Mouse (Mus musculus) erythroblast, embryonic 14.5 days (primary cell): Measurements from ENCODE around the gene Muc13.

Experiments
- GATA1 ChIP-seq: IDR thresholded peaks from 2 replicates; pipeline ENCODE4 v1.6.1; 2012; ENCODE audit warnings: low read length, inconsistent platforms, mixed read lengths
- TAL1 ChIP-seq: IDR thresholded peaks from 3 replicates; pipeline ENCODE4 v1.6.1; 2012; ENCODE audit warnings: low read length, inconsistent platforms, mixed read lengths

GRCm38 (mm10) chr16:33836676-33837075, 42.8 kb downstream of the Muc13 start:
- no peak for TF ChIP-seq TAL1
- TF ChIP-seq GATA1, result no peak
